Mouse (Mus musculus) intestine, postnatal 0 days (tissue): ENCODE measurements at regions not wholly inside any gene's neighbourhood (a gene's known extent, or its start where the extent isn't known, plus 50 kb on each side); places are given as distances from the start of the nearest gene placed in this dataset.

Experiments
- ATAC-seq: fragments of 200-750 bp; cut with Nextera tagmentation; 2 replicates; pipeline ENCODE4 v1.8.0; 2017; ENCODE audit warnings: mild to moderate bottlenecking, moderate TSS enrichment, moderate library complexity
- H3K27ac ChIP-seq: fragments of 300-500 bp; sonication (generic); 2 replicates; pipeline ENCODE4 v1.5.1; 2014; ENCODE audit warnings: mild to moderate bottlenecking, low read depth, low read length, moderate library complexity
- H3K27me3 ChIP-seq: fragments of 300-500 bp; sonication (generic); replicated peaks from 2 replicates; pipeline ENCODE4 v1.6.1; 2014; ENCODE audit warnings: low read length, mixed read lengths; ENCODE audit not compliant: control insufficient read depth, insufficient read depth
- H3K36me3 ChIP-seq: fragments of 300-500 bp; sonication (generic); 2 replicates; pipeline ENCODE4 v1.6.1; 2014; ENCODE audit warnings: mild to moderate bottlenecking, moderate library complexity; ENCODE audit not compliant: control insufficient read depth, insufficient read depth
- H3K4me1 ChIP-seq: fragments of 300-500 bp; sonication (generic); replicated peaks from 2 replicates; pipeline ENCODE4 v1.6.1; 2014; ENCODE audit warnings: antibody characterized with exemption, low read length, mixed read lengths; ENCODE audit not compliant: control insufficient read depth, insufficient read depth
- H3K4me2 ChIP-seq: fragments of 300-500 bp; sonication (generic); replicated peaks from 2 replicates; pipeline ENCODE4 v1.6.1; 2014; ENCODE audit warnings: low read depth, mild to moderate bottlenecking, moderate library complexity
- H3K4me3 ChIP-seq: fragments of 300-500 bp; sonication (generic); 2 replicates; pipeline ENCODE4 v1.5.1; 2014; ENCODE audit warnings: low read depth, low read length
- H3K9ac ChIP-seq: fragments of 300-500 bp; sonication (generic); 2 replicates; pipeline ENCODE4 v1.6.1; 2014; ENCODE audit warnings: mild to moderate bottlenecking, low read depth, low read length
- H3K9me3 ChIP-seq: fragments of 300-500 bp; sonication (generic); 2 replicates; pipeline ENCODE4 v1.6.1; 2016; ENCODE audit warnings: mixed run types; ENCODE audit not compliant: control insufficient read depth
- CTCF ChIP-seq: sonication (generic); IDR thresholded peaks from 2 replicates; pipeline ENCODE4 v1.5.1; 2016; ENCODE audit warnings: low read depth, mild to moderate bottlenecking, control low read depth, antibody characterized with exemption, moderate library complexity
- WGBS: fragments of 180-500 bp; shearing (Covaris S2); extraction: QIAGEN DNeasy Blood & Tissue Kit; methylation state at CpG from one replicate; pipeline ENCODE4 v1.1.7; 2014; 5-methylcytosine and 5-hydroxymethylcytosine counted together

DNA sequence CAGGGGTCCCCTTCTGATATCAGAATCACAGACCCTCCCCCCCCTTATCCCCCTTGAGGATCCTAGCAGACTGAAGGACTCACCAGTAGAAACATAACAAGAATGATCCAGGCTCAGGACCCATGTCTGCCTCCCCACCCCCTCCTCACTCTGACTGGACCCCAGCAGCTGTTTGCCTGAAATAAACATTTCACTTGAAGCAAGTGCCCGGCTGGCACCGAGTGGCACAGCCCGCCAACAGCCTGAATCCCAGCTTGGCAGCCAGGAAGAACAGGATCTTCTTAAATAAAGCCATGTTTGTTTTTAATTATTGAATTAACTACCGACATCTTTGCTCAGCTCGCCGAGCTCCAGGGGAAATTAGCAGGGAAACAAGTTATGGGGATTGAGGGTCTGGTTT is 120.5 kb upstream of the Ppp1r26 start:
- Histone ChIP-seq H3K4me1 (no peaks in the 10 kb centered on the region), H3K36me3 (no peaks in the 10 kb centered on the region), H3K4me2 (no peak overlapping the region), H3K27ac (no peak overlapping the region), H3K9me3 (no peaks in the 10 kb centered on the region), H3K4me3 (no peak overlapping the region), H3K9ac (no peak overlapping the region), H3K27me3 (no peaks in the 10 kb centered on the region)
- WGBS = 53% methylated on average over 6 of the region's 6 CpGs
- no peak for ATAC-seq
- no peak for TF ChIP-seq CTCF

- Histone ChIP-seq H3K4me1 (no peaks in the 10 kb centered on the region), H3K36me3 (no peaks in the 10 kb centered on the region), H3K27ac (no peak overlapping the region), H3K9me3 (no peaks in the 10 kb centered on the region), H3K4me3 (no peak overlapping the region), H3K9ac (no peak overlapping the region), H3K4me2 (no peak overlapping the region), H3K27me3 (no peaks in the 10 kb centered on the region)
- no peak for TF ChIP-seq CTCF
- 83% methylated on average over 3 of the region's 3 CpGs for WGBS
- ATAC-seq = no peak
These were observed 119.9 kb upstream of the Ppp1r26 start for GRCm38 (mm10) chr2:28326682-28327081.

DNA sequence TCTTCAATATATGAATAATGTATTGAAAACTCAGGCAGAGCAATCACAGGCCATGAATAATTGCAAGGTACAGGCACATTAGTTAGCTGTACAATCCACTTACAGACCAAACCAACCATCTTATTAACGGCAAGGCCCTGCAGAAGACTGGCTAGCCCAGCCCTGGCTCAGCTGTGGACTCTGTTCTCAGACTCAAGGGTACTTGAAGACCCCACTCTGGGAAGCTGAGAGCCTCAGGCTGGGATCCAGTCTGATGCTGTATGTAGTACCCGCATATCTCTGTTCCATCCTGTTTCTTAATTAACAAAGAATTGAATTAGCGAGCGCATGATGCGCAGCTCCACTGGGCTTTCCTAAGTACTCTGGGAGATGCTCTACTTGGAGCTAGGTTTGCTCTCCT is 117.5 kb upstream of the Ppp1r26 start:
- no peaks in the 10 kb centered on the region for H3K36me3 ChIP-seq
- no peak overlapping the region for H3K27ac ChIP-seq
- no peak for TF ChIP-seq CTCF
- ATAC-seq = no peak
- 94% methylated on average over 5 of the region's 5 CpGs for WGBS
- H3K9me3 ChIP-seq = no peaks in the 10 kb centered on the region
- no peaks in the 10 kb centered on the region for H3K27me3 ChIP-seq
- no peak overlapping the region for H3K9ac ChIP-seq
- H3K4me3 ChIP-seq = no peak overlapping the region
- no peaks in the 10 kb centered on the region for H3K4me1 ChIP-seq
- no peak overlapping the region for H3K4me2 ChIP-seq

DNA sequence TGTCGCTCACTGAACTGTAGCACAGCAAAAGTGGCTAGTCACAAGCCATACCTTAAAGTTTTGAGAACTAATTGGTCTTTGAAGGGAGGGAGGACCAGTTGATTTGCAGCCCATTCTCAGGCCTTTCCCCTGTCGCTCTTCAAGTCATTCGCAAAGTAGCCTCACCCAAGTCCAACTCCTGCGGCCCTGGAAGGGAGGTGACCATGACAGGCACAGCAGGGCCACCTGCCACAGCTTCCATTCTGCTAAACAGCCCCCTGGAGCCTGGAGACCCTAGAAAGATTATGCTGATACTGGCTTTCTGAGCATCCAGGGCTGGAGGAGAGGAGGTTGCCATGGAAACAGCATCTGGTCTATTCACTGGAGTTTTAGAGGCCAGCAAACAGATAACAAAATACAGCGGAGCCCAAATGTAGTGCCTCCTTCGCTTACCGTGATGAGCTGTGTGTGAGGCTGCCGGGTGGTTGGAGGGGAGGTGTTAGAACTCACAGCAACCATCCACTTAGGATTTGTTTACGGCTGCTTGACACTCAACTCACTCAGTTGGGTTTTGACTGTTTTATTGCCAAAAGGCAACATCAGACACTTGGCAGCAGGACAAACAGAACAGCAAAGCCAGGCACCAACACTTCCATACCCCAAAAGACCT is 111.3 kb upstream of the Ppp1r26 start:
- H3K27ac ChIP-seq = no peak overlapping the region
- no peak overlapping the region for H3K4me3 ChIP-seq
- no peaks in the 10 kb centered on the region for H3K36me3 ChIP-seq
- no peak for ATAC-seq
- H3K4me2 ChIP-seq = no peak overlapping the region
- no peaks in the 10 kb centered on the region for H3K4me1 ChIP-seq
- no peak overlapping the region for H3K9ac ChIP-seq
- no peaks in the 10 kb centered on the region for H3K27me3 ChIP-seq
- H3K9me3 ChIP-seq = no peaks in the 10 kb centered on the region
- TF ChIP-seq CTCF = no peak
- 45% methylated on average over 9 of the region's 9 CpGs for WGBS

DNA sequence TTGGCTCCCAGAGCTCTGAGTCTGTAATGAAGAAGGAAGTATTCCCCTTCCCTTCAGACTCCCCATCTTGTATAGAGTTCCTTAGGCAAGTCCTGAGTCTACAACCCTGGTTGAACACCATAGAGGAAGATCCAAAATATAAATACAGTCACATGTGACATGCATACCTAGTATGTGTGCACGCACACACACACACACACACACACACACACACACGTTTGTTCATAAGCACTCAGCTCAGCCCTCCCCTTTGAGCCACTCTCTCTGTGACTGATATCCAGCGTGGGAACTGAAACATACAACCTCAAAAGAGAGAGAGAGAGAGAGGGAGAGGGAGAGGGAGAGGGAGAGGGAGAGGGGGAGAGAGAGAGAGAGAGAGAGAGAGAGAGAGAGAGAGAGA is 110.8 kb upstream of the Ppp1r26 start:
- Histone ChIP-seq H3K27ac (no peak overlapping the region), H3K27me3 (no peaks in the 10 kb centered on the region), H3K4me1 (no peaks in the 10 kb centered on the region), H3K9me3 (no peaks in the 10 kb centered on the region), H3K4me3 (no peak overlapping the region), H3K4me2 (no peak overlapping the region), H3K9ac (no peak overlapping the region), H3K36me3 (no peaks in the 10 kb centered on the region)
- no peak for TF ChIP-seq CTCF
- ATAC-seq = no peak
- 49% methylated on average over 3 of the region's 3 CpGs for WGBS

GRCm38 (mm10) chr2:28336349-28337309 is 110.0 kb upstream of the Ppp1r26 start:
- Histone ChIP-seq H3K9ac (no peak overlapping the region), H3K27ac (no peak overlapping the region), H3K4me2 (no peak overlapping the region), H3K9me3 (no peaks in the 10 kb centered on the region), H3K4me1 (no peaks in the 10 kb centered on the region), H3K4me3 (no peak overlapping the region), H3K36me3 (no peaks in the 10 kb centered on the region), H3K27me3 (no peaks in the 10 kb centered on the region)
- WGBS = 71% methylated on average over 17 of the region's 17 CpGs
- no peak for TF ChIP-seq CTCF
- ATAC-seq = no peak
